Mouse (Mus musculus) hematopoietic stem cell, adult 5-6 weeks (primary cell): ENCODE measurements around the gene Arpin. TPM values are rescaled to one million over a fixed set of nuclear protein-coding genes. Genes with fewer than 3 reads are reported as not detected.
A peak's percentile ranks its signal among the peaks of the same experiment; 100 is the strongest.

Source experiments
- ATAC-seq, 2 experiments: fragments of 125-278 bp in 1 of 2; replicated peaks in 1 of 2; 2 replicates each; pipeline ENCODE4 v1.8.0; 2016 to 2017; ENCODE audit warnings: inconsistent platforms in 2 of 2, mild to moderate bottlenecking in 2 of 2, moderate number of reproducible peaks in 2 of 2, low read depth in 1 of 2, moderate TSS enrichment in 1 of 2; ENCODE audit not compliant: low FRiP score in 2 of 2, poor library complexity in 2 of 2, severe bottlenecking in 2 of 2, insufficient read depth in 1 of 2, low TSS enrichment in 1 of 2
- total RNA-seq: library from RNA; stranded (forward); fragments of 172-1452, 232-1000 nt; gene quantifications from 2 replicates; pipeline ENCODE4 v1.2.3, GENCODE M21; 2017

Arpin gene
- 0.35 and 1.1 TPM in 2 replicates for total RNA-seq

GRCm38 (mm10) chr7:79934862-79935510 is at the start of gene Arpin:
Arpin (minus strand) TSS chr7:79935359.
- ATAC-seq = peak; percentile 29 to 42; a peak in 3 of 4 replicates

GRCm38 (mm10) chr7:79975316-79975715 is 40.2 kb upstream of the Arpin start:
- ATAC-seq = no peak

- ATAC-seq = no peak
Measured at GRCm38 (mm10) chr7:79972195-79972594, 37.0 kb upstream of the Arpin start.

- ATAC-seq = no peak
Measured at GRCm38 (mm10) chr7:79970336-79970735, 35.2 kb upstream of the Arpin start.

GRCm38 (mm10) chr7:79968326-79968725 is 33.2 kb upstream of the Arpin start:
- ATAC-seq = no peak

GRCm38 (mm10) chr7:79961600-79961999 is 26.4 kb upstream of the Arpin start:
- ATAC-seq = no peak

- ATAC-seq = no peak
Measured at GRCm38 (mm10) chr7:79956131-79956530, 21.0 kb upstream of the Arpin start.

- ATAC-seq = no peak
Measured at GRCm38 (mm10) chr7:79954890-79955289, 19.7 kb upstream of the Arpin start.

- ATAC-seq = no peak
Measured at GRCm38 (mm10) chr7:79951038-79951437, 15.9 kb upstream of the Arpin start.

- ATAC-seq = no peak
Measured at GRCm38 (mm10) chr7:79950236-79950635, 15.1 kb upstream of the Arpin start.

GRCm38 (mm10) chr7:79935511-79936205 is 499 bp upstream of the Arpin start:
- peak; percentile 32 to 42; a peak in 1 of 4 replicates for ATAC-seq

GRCm38 (mm10) chr7:79934461-79934860 is 698 bp downstream of the Arpin start:
- no peak for ATAC-seq

- ATAC-seq = no peak
Measured at GRCm38 (mm10) chr7:79928516-79929052, 6.6 kb downstream of the Arpin start.

GRCm38 (mm10) chr7:79920344-79920983 is 14.7 kb downstream of the Arpin start, which contains the start of gene Ap3s2:
Ap3s2 (minus strand) TSS chr7:79920649.
- ATAC-seq = peak; percentile 87 to 91

- ATAC-seq = peak; percentile 32 to 58; a peak in 2 of 4 replicates
Measured at GRCm38 (mm10) chr7:79914556-79914955, 20.6 kb downstream of the Arpin start.

GRCm38 (mm10) chr7:79907356-79907755 is 27.8 kb downstream of the Arpin start:
- ATAC-seq = no peak

- no peak for ATAC-seq
Measured at GRCm38 (mm10) chr7:79906914-79907313, 28.2 kb downstream of the Arpin start.

GRCm38 (mm10) chr7:79905193-79905592 is 30.0 kb downstream of the Arpin start:
- no peak for ATAC-seq
